Mouse (Mus musculus): ENCODE measurements at regions not wholly inside any gene's neighbourhood (a gene's known extent, or its start where the extent isn't known, plus 50 kb on each side); places are given as distances from the start of the nearest gene placed in this dataset.
"Not testable (repeated sequence)": the region's sequence is repeated elsewhere in the genome, so short reads cannot be mapped to it uniquely, and the experiment has no call there.

DNA sequence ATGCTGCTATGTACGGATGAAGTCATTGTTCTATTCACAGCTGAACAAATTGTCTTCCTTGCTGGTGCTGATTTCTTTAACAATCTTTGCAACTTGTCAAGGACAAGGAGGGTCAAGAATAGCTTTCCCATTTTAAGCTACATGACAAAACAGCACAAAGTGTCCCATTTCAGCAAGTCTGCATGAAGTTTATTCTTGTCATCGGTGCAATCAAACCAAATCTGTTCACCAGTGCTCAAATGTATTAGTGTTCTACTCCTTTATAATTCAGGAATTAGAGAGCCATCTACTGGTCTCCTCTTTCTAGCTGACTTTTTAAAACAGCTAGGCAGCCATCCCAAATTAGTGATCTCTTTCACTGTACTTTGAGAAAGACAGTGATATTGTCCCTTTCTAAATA lies 1040.8 kb downstream of the Galc start:
- no peak for DNase-seq (ENCODE audit: inconsistent age in 2 of 2, low spot score in 1 of 2)

DNA sequence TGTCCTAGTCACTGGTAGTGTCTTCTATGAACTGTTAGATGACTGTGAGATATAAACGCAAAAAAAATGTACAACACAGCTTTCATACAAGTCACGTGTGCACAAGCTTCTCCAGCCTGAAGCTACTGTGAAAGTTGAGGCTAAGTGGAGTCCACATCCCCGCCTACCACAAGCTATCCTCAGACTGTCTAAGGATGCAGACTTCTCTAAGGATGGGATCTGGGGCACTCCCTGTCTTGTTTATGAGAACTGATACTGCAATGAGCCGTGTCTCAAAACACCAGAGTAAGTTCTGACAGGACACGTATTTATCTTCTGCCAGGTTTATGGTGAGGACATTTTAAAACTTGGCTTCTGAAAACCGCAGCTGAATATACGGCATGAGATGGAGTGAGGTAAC lies 1041.7 kb downstream of the Galc start:
- DNase-seq (ENCODE audit: inconsistent age in 2 of 2, low spot score in 1 of 2) = no peak

DNA sequence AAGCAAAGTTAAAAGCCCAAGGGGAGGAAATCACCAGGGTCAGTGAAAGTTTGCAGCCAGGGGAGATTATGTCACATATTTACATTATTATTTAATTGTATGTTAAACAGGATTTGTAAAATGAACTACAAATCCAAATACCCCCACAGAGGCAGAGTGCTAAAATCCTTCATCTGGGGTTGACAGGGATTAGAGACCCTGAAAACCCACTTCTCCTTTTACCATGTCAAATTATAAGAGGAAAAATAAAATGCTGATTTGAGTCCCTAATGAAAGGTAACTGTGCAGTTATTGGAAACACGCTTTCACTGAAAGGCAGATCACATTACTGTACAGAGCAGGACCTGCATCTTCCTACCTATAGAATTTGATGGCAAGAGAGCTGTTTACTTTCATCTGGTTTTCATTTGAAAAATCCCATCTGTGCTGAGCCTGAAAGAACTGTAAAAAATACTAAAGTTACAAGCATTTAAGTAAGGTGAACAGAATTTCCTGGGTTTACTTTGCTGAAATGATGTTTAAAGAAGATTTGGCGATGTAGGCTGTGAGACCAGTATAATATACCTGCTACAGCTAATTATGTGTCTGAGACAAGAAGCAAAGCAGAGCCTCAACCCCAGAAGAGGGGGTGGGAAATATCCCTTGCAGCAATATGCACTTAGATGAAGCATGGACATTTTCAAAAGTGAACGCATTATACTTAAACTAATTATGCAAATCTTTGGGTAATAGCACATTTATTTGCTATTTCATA lies 1055.4 kb downstream of the Galc start:
- DNase-seq (ENCODE audit: inconsistent age in 2 of 2, low spot score in 1 of 2) = no peak

DNA sequence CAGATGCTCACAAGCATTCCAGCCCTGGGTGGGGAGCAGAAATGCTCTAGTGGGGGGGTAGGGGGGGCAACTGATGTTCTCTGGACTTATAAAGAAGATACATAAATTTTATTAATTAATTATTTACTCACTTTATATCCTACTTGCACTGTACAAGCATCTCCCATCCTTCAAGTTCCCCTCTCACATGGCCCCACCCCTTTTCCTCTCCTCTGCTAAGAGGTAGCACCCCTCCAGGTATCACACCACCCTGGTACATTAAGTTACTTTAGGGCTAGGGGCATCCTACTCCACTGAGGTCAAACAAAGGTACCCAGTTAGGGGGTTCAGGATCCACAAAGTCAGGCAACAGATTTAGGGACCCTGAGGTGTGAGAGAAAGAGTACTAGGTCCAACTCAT lies 1097.4 kb downstream of the Galc start:
- no peak for DNase-seq (ENCODE audit: inconsistent age in 2 of 2, low spot score in 1 of 2)

DNA sequence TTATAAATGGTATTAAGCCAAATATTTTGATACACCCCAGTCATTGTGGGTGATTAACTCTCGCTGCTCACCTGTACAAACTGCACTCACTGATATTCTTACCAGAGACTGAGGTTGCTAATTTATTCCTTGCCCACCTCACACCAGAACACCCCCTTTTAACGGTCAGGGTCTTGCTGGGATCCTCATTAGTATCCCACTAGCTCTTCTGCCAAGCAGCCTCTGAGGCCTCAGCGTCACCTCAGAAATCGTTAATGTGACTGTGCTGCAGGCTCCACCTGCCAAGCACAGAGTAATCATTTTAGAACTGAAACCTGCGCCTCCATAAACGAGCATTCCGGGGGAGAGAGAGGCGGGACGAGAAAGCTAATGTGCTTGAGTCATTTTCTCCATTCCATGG lies 1097.8 kb downstream of the Galc start:
- no peak for DNase-seq (ENCODE audit: inconsistent age in 2 of 2, low spot score in 1 of 2)

DNA sequence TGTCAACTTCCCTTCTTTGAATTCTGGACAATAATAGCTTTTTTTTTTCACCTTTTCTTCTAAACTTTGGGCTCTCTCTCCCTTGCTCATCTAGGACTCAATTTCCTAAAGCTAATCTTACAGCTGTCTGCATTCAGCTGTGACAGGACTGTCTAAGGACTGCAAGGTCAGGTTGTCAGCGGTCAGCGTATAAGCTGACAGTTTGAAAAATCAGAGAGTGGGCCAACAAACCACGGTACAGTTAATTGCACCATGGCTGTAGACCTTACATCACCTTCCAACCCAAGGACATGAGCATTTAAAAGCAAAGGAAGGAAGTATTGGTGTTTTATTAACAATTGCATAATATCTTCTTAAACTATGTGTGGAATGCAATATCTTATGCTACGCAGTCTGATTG lies 1100.9 kb downstream of the Galc start:
- DNase-seq (ENCODE audit: inconsistent age in 2 of 2, low spot score in 1 of 2) = no peak

DNA sequence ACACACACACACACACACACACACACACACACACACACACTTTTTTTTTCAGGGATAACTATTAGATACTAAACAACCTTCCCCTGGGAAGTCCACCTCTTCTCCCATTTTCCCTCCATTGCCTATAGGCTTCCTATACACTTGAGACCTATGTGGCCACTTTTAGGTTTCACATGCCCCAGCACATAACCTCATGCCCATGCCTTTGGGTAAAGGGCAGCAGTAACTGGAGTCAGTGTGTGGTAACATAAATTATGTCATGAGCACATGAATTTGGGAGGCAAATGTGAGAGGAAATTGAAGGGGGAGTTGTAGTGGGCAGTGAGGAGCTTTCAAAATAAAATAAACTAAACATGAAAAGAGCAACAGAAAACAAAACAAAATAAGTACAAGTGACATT lies 1101.5 kb downstream of the Galc start:
- DNase-seq (ENCODE audit: inconsistent age in 2 of 2, low spot score in 1 of 2) = no peak

DNA sequence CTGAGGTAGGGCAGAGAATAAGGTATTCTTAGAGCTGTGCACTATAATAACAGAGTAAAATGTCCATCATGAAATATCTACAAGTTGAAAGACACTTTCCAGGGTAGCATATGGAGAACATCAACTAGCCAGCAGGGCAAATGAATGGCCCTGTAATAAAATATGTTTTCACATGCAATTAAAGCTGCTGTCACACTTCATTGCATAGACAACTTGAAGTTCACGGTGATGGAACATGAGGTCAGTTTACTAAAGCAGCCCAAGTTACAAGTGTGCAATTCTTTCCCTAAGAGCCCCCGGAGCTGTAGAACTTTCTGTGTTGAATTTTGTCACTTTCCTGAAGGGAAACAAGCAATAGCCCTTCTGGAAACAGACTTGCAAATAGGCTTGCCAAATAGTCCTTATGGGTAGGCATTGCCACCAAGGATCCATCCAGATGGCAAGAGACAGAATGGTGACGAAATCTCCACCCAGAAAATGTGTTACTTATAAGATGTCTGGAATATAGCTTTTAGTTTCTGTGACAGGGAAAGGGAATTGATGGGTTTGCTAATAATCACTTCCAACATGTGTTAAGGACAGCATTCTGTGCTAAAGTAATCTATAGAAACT lies 1102.7 kb downstream of the Galc start:
- DNase-seq (ENCODE audit: inconsistent age in 2 of 2, low spot score in 1 of 2) = no peak

DNA sequence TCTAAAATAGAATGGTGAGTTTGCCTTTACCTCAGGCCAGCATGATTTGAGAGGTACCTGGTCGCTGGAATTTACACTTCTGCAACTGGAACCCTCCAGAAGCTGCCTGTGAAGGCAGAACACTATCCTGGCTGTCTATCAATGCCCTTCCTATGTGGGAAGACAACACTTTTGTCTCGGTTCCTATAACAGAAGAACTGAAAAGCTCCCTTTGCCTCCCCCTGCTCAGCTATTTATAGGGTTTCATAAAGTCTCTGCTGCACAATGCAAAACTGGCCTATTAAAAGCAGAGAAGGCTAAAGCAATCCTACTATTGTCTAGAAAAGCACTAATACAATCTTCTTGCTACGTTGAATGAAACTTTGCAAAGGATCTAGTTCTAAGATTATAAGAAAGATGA lies 1116.5 kb downstream of the Galc start:
- DNase-seq (ENCODE audit: inconsistent age in 2 of 2, low spot score in 1 of 2) = no peak

DNA sequence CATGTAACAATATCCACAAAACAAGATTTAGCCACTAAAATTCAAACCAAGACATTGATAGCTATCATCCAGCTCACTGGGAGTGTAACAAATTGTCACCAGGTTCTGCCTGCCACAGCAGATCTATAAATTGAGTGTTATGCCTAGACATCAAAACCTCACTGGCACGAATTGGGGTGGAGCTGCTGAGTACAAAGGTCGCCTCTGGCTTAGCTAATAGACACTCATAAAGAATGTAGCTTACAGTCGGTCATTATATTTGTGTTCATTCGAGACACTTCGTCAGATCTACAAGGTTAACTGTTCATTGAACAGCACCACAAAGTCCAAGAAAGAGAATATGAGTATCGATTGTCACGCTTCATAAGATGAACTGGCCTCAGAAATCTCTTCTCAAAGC lies 1121.3 kb downstream of the Galc start:
- no peak for DNase-seq (ENCODE audit: inconsistent age in 2 of 2, low spot score in 1 of 2)

DNA sequence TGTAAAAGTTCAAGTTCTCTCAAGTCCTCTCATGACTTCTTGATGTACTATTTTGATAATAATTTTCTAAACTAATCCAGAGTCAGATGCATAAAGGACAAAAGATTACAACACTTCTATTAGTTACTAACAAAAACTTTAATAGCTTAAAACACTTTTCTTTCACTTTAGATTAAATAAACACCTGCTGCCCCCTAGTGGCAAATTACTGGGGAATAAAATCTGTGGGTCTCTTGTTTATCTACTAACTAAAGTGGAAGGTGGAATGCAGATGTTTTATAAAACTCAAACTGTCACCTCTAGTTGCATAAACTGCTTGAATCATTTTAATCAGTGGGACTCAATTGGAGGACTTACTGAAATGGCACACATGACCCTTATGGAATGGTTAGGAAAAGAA lies 1129.0 kb downstream of the Galc start:
- peak in 1 of 2 experiments; percentile 38 for DNase-seq (ENCODE audit: inconsistent age in 2 of 2, low spot score in 1 of 2)

DNA sequence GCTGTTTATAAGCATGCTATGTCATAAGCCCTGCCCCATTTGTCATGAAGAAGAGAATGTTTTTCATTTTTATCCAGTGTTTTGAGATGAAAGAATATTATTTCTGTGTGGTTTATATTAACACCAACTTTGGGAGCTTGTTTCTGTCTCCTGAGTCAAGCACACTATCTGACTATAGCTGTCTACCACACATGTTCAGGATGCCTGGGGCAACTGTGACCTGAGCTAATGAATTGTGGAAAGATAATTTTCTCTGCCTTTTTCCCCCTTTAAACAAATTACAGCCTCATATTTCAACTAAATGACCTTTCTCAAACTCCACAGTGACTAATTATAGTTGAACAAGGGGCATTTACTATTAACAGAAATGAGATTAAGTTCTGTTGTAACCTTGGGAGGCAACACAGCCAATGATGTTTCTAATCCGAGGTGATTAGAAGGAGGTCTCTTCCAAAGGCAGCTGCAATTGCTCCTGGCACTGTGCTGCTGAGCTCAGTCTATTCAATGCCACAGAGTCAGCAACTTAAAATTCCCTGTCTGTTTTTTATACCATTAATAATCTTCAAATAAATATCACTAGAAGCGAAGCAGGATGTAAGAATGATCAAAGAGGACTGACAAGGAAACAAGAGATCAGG lies 1168.6 kb downstream of the Galc start:
- DNase-seq (ENCODE audit: inconsistent age in 2 of 2, low spot score in 1 of 2) = peak in 1 of 2 experiments; percentile 21

DNA sequence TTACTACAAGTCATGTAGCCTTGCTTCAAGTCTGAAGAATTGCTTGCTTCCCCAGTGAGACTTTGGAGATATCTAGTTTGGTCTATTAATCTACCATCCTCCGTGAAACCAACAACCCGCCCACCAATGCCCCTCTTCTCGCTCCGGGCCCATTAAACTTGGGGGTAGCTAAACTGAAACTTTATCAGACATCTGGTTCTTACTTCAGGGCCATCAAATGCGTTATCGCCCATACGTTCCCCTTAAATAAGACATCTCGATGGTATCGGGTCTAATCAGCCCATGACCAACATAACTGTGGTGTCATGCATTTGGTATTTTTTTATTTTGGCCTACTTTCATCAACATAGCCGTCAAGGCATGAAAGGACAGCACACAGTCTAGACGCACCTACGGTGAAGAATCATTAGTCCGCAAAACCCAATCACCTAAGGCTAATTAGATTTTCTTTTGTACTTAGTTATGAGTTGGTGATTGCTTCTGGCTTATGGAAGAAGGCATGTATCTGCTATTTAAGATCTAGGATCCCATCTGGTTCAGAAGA lies 1197.8 kb downstream of the Galc start:
- DNase-seq (ENCODE audit: inconsistent age in 2 of 2, low spot score in 1 of 2) = not testable (repeated sequence)

DNA sequence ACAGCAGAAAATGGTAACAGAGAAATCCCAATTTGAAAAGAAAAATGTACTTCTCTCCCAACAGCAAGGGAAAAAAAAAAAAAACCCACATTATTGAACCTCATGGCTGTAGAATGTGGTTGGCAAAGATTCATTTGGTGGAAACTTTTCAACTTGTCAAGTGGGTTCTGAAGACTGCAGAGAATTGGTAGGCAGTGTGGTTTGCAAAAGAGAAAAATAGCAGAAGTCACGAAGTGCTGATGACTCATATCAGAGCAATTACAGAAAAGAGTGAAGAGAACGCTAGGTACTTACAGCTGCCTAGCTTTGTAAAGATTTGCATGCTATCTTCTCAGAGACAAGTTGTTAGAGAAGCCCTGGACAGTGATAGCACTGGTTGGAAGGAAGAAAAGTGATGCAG lies 1211.6 kb downstream of the Galc start:
- no peak for DNase-seq (ENCODE audit: inconsistent age in 2 of 2, low spot score in 1 of 2)
